Mouse (Mus musculus) layer of hippocampus, postnatal 25 days (tissue): ENCODE measurements around the gene Abtb2. TPM values are rescaled to one million over a fixed set of nuclear protein-coding genes. Genes with fewer than 3 reads are reported as not detected.

Experiments used
- DNase-seq, 2 experiments: peaks; one replicate each; pipeline ENCODE4 v3.0.0; 2022; ENCODE audit warnings: mixed read lengths in 2 of 2, low spot score in 1 of 2; ENCODE audit errors: extremely low spot score in 1 of 2
- total RNA-seq, 2 experiments: library from RNA; stranded (reverse); gene quantifications; 2 replicates each; pipeline ENCODE4 v1.2.3; 2021

Abtb2 gene
- total RNA-seq, 2 experiments from 2014 or later: 11.9 to 13.2 TPM

DNA sequence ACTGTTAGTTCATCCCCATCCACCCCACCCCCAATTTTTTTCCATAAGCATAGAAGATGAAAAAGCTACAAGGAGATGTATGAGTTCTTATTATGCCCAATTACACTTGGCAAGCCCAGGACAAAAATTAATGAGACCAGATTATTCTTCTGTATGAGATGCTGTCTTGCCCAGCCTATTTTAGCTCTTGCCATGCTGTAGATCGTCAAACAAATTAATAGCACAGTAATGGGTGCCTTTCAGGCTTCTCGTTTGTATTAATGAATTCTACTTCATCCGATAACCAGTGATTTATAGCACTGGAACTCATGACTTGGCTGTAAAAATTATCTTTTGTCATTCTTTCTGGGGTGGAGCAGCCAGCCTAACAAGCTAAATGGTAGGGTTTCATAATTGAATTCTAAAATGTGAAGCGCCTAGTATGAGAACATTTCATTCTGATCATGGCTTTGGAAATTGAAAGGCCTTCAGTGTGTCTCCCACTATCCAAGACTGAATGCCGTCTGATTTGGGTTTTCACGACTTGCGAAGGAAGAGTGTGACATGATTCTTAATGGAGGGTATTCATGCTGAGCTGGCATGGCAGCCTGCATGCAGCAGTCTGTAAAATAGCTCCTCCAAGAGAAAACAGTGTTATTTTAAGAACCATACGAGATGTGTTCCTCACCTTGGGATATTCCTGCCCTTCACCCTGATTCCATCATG lies 44.9 kb downstream of the Abtb2 start:
- no peak for DNase-seq

DNA sequence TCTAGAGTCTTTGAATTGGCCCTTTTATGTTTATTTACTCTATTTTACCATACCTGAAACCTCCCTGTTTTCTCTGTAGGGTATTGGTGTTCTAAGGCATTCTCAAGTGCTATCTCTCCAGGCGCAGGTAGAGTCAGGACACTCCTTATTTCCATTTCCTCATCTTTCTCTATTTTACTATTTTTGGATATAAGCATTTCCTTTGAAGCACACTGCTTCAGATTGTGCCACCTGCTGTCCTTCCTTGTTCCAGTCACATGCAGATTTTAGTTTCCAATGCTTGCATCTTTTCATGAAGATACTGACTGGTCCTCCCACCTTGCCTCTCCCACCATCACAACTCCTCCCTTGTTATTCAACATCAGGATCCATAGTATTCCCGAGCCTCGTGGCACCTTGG lies 47.8 kb downstream of the Abtb2 start:
- DNase-seq: no peak

DNA sequence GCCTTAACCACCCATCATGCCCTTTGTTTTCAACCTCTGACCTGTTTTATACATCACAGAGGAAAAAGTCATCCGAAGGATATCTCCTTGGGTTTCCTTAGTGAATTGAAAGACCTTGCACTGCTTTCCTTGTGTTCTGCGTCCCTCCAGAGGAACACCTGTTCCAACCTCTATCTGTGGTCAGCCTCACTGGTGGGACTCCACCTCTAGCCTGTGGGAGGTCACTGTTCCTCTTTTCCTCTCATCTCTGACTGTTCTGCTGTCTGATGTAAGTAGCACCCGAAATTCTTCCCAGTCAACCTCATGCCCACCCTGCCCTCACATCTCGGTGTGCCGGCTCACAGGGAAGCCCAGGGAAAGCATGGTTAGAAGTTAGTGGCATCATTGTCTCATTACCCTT lies 48.9 kb downstream of the Abtb2 start:
- no peak for DNase-seq

DNA sequence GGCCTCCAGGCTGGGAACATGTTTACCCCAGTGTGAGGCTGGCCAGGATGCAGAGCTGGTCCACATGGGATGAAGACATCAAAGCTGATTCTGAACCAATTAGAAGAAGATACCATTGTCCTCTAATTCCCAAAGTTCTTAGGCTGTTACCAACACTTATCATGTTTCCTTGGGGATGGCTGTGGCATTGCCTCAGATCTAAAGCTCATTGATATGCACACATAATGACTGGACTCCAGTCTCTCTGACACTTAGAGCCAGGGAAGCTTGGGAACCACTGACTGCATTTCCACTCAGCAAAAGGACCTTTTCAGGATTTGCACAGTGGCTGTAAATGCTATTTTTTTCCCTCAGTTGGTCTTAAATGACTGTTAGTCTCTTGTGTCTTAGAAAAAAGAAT lies 52.3 kb downstream of the Abtb2 start:
- no peak for DNase-seq

DNA sequence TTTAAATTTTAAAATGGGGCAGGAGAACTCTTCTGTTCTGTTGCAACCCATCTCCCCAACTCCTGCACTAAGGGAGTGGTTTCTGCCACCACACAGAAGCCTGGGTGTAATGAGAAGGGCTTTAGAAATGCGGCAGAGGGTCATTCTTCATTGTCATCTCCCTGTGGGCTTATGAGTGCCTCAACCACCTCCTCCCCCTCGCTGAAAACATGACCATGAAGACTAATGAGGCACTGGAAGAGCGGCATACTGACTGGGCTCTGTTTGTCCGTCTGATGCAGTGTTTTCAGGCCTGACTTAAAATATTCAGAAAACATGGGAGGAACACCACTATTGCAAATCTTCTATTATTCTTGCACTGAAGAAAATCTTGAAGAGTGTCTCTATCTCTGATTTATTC lies 56.8 kb downstream of the Abtb2 start:
- no peak for DNase-seq

DNA sequence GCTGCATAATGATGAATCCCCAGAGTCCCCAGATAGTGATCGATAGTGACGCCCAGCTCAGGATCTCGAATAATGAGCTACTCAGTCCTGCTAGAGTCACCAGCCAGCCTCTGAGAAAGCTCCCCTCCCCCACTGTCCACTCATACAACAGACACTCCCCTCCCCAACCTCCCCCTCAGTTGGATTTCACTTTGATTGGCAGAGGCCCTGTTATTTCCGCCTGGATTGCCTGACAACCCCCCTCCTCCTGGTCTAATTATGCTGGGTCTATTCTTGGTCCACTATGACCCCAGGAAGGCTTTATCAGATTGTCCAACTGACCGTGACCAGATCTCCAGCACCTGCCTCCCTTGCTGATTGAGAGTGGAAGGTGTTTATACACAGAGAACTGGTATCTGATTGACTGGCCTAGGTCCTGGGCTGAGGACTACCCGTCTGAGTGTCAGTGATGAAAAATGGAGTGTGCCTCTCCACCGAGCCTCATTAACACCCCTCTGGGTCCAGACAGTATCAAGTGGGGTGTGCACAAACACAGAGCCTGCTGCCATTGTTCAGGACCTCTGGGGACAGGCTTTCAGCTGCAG lies 59.3 kb downstream of the Abtb2 start:
- no peak for DNase-seq

DNA sequence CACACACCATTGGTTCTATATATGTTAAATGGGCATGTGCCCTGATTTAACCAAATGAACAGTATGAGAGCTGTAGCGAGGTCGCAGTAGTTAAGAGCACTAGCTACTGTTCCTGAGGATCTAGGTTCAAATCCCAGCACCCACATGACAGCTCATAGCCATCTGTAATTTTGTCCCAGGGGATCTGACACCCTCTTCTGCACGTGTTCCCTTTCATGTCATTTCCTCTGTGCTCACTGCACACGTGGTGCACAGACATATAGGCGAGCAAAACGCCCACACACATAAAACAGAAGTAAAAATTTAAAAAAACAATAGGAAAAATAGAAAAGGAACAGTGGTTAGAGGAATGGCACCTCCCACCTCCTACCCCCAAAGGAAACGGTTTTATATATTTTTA lies 61.0 kb downstream of the Abtb2 start:
- DNase-seq: no peak

DNA sequence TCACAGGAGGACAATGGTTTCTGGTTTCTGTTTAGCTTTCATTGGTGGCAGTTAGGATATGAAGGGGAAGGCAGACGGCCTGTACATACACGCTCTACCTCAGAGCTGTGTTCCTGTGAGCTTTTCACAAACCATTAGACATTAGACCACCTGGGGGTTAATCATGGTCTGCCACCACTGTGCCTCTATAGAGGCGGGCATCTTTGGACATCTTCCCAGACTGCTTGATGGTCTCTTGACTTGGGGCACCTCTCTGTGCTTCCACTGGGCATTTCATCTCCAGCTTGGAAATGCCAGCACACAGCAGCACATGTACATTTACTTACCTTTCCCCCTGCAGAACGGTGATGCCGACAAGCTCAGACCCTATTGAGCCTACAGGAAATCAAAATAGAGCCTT lies 63.8 kb downstream of the Abtb2 start:
- no peak for DNase-seq

DNA sequence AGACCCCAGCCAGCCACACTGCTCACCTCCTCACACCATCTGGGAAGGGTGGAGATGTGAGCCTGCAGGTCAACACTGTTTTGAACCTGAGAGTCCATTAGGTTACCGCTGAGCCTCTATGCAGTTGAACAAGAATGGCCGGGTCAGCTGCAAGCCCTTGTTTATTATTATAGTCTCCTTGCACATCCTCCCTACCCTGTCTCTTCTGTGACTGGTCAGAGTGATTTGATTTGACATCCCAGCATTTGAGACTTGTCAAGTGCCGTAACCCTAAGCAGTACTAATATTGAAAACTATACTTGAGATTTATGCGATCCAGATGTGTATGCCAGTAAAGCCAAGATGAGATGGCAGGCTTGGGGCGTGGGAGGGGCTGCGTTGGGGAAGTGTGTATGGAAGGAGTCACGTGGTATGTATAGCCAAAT lies 65.2 kb downstream of the Abtb2 start:
- DNase-seq: no peak

DNA sequence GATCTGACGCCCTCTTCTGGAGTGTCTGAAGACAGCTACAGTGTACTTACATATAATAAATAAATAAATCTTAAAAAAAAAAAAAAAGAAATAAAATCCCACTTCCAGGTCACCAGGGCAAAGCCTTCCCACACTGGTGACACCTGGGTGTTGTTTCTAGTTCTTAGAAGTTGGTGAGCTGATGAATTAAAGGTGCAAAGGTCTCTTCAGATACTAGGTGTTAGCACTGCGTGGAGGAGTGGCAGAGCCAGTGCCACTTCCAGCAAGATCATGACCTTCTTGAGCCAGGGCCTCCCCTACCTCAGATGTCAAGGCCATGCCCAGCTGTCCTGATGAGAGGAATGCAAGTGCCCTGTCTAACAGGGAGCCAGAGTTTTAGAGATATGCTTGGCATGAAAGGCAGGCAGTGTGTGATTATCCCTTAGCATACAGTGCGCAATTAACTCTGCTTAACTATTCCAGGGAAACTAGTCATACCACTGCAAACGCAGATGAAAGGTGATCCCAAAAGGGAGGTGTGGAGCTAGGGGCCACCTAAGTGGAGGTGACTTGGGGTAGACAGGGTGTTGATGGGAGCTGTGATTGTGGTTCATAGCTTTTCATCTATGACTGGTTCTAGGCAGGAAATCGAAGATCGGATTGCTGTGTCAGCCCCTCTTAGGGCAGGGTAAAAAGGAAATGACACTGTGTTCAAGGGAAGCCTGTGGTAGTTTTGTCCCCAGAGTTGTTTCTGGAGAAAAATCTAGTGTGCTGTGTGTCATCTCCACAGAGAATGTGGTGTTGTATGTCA lies 66.2 kb downstream of the Abtb2 start:
- DNase-seq: no peak

DNA sequence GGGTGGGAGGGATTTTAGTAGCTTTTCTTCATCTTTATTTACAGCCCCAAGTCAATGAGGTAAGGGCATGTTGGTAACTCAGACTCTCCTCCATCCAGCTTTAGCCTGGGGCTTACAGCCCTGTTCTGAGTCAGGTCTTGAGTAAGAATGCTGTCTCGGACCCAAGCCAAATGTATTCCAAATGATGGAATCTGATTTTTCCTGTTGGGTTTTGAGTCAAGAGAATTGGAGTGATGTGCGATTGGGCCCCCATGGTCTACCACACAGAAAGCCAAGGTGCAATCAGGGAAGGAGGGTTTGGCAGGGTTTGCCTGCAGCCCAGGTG lies 66.8 kb downstream of the Abtb2 start:
- no peak for DNase-seq

DNA sequence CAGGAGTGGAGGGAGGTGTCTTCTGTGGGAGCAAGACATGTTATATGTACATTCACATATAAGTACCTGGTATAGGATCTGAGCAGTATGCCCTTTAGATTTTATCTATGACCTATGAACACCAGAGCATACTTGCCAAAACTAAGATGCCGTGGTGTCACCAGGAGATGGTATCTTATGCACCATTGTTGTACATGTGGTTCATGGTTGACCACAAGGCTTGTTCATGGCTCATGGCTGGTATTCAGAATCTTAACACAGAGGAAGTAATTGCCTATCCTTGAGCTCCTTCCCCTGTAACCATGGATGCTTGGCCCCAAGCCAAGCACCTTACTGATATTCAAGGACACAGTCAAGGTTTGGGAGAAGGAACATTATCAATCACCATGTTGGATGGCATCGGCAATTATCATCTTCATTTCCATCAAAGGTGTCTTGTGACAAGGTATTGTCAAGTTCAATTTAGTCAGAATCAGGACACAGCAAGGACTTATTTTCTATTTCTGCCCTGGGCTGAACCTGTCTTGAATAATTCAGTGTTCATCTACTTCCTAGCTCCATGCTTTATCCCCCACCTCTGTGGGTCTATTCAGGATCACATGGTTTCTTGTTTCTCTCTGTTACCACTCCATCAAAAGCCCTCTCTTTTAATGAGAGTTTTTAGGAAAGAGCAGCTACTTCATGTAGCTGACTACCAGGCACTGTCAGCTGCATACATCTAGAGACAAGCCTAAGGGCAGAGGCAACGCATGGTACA lies 69.8 kb downstream of the Abtb2 start:
- DNase-seq: no peak

DNA sequence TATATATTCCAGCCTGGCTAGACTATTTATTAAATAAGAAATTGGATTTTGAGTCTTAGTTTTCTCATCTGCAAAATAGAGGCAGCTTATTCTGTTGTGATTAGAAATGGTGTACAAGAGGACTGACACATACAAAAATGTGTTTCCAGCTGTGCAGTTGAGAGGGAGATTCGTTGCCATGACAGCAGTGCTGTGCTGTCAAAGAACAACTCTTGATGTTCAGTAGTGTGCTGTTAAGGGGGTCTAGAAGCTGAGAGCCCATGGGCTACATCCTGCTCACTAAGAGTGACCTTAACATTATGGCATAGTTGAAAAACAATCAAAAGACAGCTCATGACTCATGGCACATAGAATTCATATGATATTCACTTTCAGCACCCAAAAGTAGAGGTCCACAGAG lies 71.3 kb downstream of the Abtb2 start:
- DNase-seq: no peak

DNA sequence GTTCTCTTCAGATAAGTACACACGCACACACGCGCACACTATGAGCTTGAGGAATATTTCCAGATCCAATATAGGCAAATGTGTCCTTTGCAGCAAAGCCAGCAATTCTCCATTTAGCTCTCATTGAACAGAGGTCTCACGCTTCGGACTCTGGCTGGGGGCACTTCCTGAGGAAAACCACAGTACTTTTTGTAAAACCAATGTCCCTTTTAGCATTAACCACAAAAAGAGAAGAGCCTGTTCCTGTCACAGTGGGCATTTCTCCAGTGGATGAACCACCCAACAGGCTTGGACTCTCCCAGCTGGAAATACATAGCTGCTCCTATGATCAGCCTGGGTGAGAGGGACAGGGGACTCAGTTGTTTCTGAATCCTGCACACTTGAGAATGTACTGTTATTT lies 71.8 kb downstream of the Abtb2 start:
- no peak for DNase-seq

DNA sequence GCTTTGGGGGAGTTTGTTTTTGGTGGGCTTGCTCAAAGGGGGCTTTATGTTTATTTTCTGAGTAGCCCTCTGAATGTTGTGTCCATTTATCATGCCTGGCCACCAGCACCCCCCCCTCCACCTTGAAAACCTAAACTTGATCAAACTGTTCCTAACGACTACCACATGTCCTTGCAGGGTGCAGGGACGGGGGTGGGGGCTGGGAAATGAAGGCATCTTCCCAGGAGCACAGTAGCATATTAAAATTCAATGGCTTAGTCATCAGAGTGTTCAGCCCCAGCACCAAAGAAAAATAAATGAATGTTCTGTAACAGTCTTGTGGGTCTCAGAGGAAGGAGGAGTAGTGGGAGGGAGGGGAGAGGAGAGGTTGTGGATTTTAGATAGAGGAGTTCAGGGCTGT lies 73.6 kb downstream of the Abtb2 start:
- DNase-seq: no peak

DNA sequence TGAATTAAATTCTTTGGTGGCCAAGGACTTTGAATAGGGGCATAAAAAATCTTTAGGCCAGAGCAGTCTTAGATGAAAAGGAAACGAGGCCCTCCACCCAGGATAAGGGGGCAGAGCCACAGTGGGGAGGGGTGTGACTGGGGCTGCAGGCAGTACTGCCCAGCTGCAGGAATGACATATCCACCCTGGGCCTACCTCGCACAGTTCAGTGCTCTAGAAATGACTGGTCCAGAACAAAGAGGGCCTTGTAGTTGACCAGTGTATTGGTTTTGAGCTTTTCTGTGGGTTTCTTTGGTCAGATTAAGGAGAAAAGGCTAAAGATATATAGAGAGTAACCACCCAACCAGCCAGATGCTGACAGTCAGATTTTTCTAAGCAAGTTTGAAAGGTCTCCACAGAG lies 74.8 kb downstream of the Abtb2 start:
- DNase-seq: no peak

DNA sequence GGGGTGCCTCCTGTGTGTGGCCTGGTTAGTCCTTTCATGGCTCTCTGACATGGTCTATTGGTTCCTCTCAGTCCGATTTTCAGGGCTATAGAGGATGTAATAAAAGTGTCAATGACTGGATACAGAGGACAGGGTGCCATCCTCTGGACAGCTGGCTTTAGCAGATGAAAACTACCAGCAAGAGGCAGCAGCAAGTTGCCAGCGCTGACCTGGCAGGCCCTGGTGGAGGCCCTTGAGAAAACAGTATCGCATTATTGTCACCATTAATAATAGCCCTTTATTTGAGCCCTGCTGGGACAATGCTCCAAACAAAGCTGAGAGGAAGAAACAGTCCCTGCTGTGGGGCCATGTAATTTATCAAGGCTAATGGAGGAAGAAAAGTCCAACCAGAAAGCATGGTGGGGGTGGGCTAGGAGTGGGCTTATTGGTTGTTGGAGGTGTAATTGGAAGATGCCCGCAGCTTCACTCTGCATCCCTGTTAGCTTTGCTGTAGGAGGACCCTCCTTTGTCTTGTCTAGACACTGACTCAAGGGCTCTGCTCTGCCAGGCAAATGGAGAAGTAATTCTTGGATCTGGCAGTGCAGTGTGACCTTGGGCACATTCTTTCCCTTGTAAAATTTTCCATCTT lies 77.6 kb downstream of the Abtb2 start:
- DNase-seq: peak in 1 of 2 experiments; percentile 12

DNA sequence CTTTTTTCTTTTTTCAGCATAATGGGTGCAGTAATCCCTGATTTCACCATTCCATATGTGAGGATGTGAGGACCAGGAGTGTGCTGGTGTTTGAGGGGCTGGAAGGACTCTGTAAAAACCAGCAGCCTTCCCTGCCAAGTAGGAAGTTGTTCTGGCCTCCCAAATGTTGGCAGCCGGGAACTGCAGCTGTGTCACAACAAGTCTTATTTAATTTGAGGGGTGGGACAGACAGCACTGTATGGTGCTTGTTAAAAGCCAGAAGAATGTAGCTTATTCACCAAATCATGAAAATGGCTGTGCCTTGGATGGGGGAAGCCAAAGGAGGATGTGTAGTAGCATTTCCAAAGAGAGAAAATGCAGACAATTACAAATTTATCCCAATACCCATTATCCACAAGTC lies 78.3 kb downstream of the Abtb2 start:
- DNase-seq: no peak

DNA sequence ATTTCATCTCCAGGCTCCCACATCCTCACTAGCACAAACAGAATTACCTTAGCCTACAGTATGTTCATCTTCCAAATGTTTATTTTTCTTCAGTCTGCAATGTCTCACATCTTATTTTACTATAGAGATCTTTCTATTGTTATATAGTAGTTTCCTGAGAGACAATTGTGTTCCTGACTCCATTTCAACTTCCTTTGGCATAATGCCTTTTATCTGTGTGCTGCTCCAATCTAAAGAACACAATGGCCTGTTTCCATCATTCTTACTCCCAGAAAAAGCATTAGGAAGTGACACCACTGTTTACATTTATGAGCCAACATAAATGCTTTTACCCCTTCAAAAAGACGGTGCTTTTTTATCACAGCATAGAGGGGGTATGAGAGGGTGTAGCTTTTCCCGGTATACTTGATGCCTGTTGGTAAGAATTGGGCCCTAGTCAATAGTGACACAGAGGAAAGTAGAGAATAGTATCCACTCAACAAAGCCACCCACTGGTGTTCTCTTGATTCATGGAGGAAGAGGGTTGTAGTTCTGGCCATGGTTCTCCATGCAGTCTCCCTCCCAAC lies 84.3 kb downstream of the Abtb2 start:
- no peak for DNase-seq

DNA sequence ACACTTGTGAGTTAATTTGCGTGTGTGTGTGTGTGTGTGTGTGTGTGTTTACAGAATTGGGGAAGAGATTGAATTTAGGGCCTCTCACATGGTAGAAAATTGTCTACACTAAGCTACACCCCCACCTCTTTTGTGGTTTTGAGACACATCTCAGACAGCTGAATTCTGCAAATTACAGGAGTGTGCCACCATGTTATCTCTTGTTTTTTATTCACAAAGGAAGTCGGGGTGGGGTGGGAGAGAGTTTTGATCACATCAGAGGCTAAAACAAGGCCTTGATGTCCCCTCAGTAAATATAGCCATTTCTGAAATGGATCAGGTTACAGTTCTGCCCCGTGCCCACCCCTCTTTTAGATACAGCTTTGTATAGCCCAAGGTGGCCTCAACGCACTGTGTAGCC lies 86.0 kb downstream of the Abtb2 start:
- no peak for DNase-seq
